Mouse (Mus musculus): Measurements from ENCODE around the gene Stau1. TPM values are rescaled to one million over a fixed set of nuclear protein-coding genes. Genes with fewer than 3 reads are reported as not detected.

The Stau1 gene
- polyA plus RNA-seq, 1 experiment from 2014 or later: 103 TPM

DNA sequence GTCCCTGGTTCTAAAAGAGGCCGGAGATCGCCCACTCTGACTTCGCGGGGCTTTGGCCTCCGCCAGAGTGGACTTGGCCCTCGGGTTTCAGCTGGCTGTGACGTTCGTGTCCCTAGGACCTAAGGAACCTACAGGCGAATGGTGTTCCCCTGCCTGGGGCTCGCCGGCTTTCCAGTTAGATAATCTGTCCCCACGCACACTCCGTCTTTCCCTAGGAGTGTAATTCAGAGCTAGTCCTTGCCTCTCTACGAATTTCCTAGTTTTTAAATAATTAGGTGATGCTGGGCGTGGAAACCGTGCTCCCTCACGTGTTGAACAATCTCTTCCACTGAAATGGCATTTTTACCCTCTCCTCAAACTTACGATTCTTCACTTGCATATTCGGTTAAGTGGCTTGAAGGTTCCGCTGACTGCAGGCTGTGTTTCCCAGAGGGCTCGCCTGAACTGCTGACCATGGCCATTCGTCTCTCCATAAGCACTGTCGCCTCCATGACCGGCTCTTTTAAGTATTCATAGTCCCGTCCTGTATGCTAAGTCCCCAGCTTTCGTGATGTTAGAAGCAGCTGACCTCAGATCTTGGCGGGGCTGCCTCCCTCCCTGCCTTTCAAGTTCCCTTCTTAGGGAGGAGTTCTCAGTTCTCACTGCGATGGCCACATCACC is 89.4 kb downstream of the Stau1 start:
- peak overlapping the region; percentile 93 for H3K9ac ChIP-seq
- no peaks in the 10 kb centered on the region for H3K27me3 ChIP-seq (ENCODE audit: control insufficient read depth, insufficient read depth, low read length)
- H3K4me1 ChIP-seq (replicated peaks; ENCODE audit: control insufficient read depth, insufficient read depth, low read length): peaks cover 16% of the 10 kb centered on the region
- H3K4me2 ChIP-seq (replicated peaks): peak overlapping the region; percentile 96
- peak; percentile 32 for DNase-seq (ENCODE audit: low spot score)
- peak overlapping the region; percentile 97 for H3K4me3 ChIP-seq (replicated peaks; ENCODE audit: low read length)
- ATAC-seq (ENCODE audit: low FRiP score): peak; percentile 23; the same call in 1 of the 2 replicates
- WGBS: under 1% methylated on average over 28 of the region's 28 CpGs
- peak overlapping the region; percentile 99 for H3K27ac ChIP-seq
- no peaks in the 10 kb centered on the region for H3K9me3 ChIP-seq (ENCODE audit: control insufficient read depth, low read length)
- H3K36me3 ChIP-seq (replicated peaks; ENCODE audit: control insufficient read depth, insufficient read depth): 0 out of 2 replicates have a peak, but pooled peaks cover 7% of the 10 kb centered on the region

DNA sequence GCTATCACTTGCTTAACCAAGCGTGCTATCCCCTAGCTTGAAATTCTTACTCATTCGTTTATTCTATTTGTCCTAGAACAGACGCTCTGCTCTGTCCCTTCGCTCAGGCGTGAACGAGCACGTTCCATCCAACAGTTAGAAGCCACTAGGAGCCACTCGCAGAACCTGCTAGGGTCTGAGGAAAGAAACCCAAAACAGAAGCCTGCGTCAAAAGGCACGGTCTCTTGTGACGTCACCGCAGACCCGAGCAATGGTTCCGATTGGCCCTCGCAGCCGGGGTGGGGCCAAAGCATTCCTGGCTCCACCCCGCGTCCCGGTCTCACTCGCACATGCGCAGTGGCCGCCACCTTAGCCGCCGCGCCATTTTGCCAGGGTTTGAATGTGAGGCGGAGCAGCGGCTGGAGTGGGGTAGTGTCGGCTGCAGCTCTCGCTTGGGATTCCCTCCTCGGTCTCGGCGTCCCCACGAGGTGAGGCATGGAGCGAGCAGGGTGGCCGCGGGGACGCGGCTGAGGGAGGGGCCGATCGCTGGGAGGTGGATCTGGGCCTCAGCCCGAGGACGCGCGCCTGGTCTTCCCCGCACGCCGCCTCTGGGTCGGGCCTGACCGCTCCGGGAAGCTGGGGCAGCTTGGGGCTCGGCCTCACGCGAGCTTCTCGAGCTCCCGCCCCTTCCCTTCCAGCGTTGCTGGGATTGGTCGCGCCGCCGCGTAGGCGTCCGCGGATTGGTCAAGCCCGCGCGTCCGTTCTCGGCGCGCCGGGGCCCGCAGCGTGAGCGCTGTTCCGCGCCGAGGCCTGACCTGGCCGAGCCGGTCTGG is 90.2 kb downstream of the Stau1 start, which contains the start of gene Cse1l:
TSS of gene Cse1l (plus strand) at position 330 of the 812 bp plus-strand sequence.
- Histone ChIP-seq H3K27me3 (ENCODE audit: control insufficient read depth, insufficient read depth, low read length) (no peaks in the 10 kb centered on the region), H3K27ac (peak within 1 kb of the TSS; percentile 99), H3K9me3 (ENCODE audit: control insufficient read depth, low read length) (no peaks in the 10 kb centered on the region), H3K4me3 (replicated peaks; ENCODE audit: low read length) (peak within 1 kb of the TSS; percentile 97), H3K4me1 (replicated peaks; ENCODE audit: control insufficient read depth, insufficient read depth, low read length) (peaks cover 16% of the 10 kb centered on the region), H3K9ac (peak within 1 kb of the TSS; percentile 93), H3K36me3 (replicated peaks; ENCODE audit: control insufficient read depth, insufficient read depth) (0 out of 2 replicates have a peak, but pooled peaks cover 7% of the 10 kb centered on the region), H3K4me2 (replicated peaks) (peak within 1 kb of the TSS; percentile 96)
- DNase-seq (ENCODE audit: low spot score): peak; percentile 99
- peak; percentile 95 for ATAC-seq (ENCODE audit: low FRiP score)
- WGBS: under 1% methylated on average over 71 of the region's 80 CpGs

DNA sequence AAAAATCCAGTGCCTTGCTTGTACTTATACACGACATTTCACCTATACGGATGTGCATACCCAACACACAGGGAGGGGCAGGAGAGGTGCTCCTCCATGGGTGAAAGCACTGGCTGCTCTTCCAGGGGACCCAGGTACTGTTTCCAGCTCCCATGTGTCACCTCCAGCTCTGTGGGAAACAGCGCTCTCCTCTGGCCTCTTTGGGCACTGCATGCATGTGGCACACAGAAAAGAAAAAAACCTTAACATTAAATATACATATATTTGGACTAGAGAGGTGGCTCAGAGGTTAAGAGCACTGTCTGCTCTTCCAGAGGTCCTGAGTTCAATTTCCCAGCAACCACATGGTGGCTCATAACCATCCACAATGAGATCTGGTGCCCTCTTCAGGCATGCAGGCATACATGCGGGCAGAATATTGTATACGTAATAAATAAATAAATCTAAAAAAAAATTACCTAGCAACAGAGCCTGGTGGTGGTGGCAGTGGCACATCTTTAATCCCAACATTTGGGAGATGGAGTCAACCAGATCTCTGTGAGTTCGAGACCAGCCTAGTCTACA is 92.3 kb downstream of the Stau1 start:
- WGBS: 89% methylated on average over 6 of the region's 6 CpGs
- H3K27ac ChIP-seq: no peak overlapping the region

DNA sequence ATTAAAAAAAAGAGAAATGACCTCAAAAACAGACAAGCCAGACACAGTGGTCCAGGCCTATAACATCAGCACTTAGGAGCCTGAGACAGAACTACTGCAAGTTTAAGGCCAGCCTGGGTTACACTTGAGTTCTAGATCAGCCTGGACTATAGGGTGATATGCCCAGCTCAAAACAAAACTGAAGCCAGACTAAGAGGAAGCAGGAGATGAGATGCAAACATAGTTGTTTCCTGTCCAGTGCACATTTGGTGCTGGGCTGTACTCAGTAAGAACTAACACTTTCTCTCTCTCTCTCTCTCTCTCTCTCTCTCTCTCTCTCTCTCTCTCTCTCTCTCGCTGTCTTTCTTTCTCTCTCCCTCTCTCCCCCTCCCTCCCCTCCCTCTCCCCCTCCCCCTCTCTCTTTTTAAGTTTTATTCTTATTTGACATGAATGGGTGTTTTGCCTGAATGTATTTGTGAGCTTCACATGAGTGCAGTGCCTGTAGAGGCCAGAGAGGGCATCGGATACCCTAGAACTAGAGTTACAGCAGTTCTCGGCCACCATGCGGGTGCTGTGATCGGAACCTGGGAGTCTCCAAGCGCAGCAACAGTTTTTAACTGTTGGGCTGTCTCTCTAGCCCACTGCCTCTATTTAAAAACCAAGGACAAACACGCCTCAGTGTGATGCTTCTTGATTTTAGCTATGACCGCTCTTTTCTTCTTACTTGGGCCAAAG is 95.2 kb downstream of the Stau1 start:
- no peak for ATAC-seq (ENCODE audit: low FRiP score)
- WGBS: 91% methylated on average over 8 of the region's 8 CpGs
- Histone ChIP-seq H3K4me1 (replicated peaks; ENCODE audit: control insufficient read depth, insufficient read depth, low read length) (peaks cover 4% of the 10 kb centered on the region), H3K9ac (no peak overlapping the region), H3K4me3 (replicated peaks; ENCODE audit: low read length) (no peak overlapping the region), H3K36me3 (replicated peaks; ENCODE audit: control insufficient read depth, insufficient read depth) (peaks cover 3% of the 10 kb centered on the region; the same call in 1 of the 2 replicates), H3K27me3 (ENCODE audit: control insufficient read depth, insufficient read depth, low read length) (no peaks in the 10 kb centered on the region), H3K9me3 (ENCODE audit: control insufficient read depth, low read length) (no peaks in the 10 kb centered on the region), H3K4me2 (replicated peaks) (no peak overlapping the region), H3K27ac (no peak overlapping the region)
- no peak for DNase-seq (ENCODE audit: low spot score)

More for the DNA sequence above, 92.3 kb downstream of the Stau1 start:
- Histone ChIP-seq H3K9me3 (ENCODE audit: control insufficient read depth, low read length) (no peaks in the 10 kb centered on the region), H3K9ac (no peak overlapping the region), H3K27me3 (ENCODE audit: control insufficient read depth, insufficient read depth, low read length) (no peaks in the 10 kb centered on the region), H3K4me1 (replicated peaks; ENCODE audit: control insufficient read depth, insufficient read depth, low read length) (peaks cover 16% of the 10 kb centered on the region), H3K36me3 (replicated peaks; ENCODE audit: control insufficient read depth, insufficient read depth) (no peaks in the 10 kb centered on the region), H3K4me3 (replicated peaks; ENCODE audit: low read length) (no peak overlapping the region), H3K4me2 (replicated peaks) (no peak overlapping the region)
- DNase-seq (ENCODE audit: low spot score): no peak
- ATAC-seq (ENCODE audit: low FRiP score): no peak

DNA sequence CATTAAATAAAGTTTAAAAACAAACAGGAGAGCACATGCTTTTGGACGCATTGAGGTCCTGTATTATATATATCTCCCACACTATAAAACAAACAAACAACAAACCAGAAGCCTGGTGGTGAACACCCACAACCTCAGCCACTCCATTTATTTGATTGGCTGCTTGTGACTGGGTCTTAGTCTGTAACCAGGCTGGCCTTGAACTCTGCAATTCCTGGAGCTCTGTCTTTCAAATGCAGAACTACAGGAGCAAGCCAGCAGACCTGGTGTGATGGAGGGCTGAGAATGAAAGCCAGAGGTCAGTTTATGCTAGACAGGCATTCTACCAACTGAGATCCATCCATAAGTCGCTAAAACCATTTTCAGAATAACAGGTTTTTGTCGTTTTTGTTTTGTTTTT is 96.4 kb downstream of the Stau1 start:
- peaks cover 12% of the 10 kb centered on the region for H3K36me3 ChIP-seq (replicated peaks; ENCODE audit: control insufficient read depth, insufficient read depth)
- ATAC-seq (ENCODE audit: low FRiP score) (no peak), DNase-seq (ENCODE audit: low spot score) (no peak)
- no peak overlapping the region for H3K27ac ChIP-seq
- no peaks in the 10 kb centered on the region for H3K9me3 ChIP-seq (ENCODE audit: control insufficient read depth, low read length)
- no peak overlapping the region for H3K4me3 ChIP-seq (replicated peaks; ENCODE audit: low read length)
- H3K27me3 ChIP-seq (ENCODE audit: control insufficient read depth, insufficient read depth, low read length): no peaks in the 10 kb centered on the region
- 71% methylated on average over 3 of the region's 3 CpGs for WGBS
- H3K4me2 ChIP-seq (replicated peaks): no peak overlapping the region
- H3K4me1 ChIP-seq (replicated peaks; ENCODE audit: control insufficient read depth, insufficient read depth, low read length): no peaks in the 10 kb centered on the region
- no peak overlapping the region for H3K9ac ChIP-seq

DNA sequence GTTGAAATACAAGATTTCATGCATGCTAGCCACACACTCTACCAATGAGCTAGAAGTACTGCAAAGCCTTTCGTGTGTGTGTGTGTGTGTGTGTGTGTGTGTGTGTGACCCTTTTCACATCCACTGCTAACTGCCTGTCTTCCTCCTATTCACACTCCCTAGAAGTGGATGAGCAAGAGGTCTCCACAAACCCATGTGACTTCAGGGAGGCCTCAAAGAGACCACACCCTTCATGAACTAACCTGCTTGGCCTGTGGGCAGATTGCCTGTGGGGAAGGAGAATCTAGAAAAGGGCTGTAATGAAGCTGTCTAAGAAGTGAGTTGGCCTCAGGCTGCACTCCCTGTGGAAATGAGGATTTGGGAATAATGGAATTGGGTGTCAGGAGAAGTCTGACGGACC is 96.9 kb downstream of the Stau1 start:
- ATAC-seq (ENCODE audit: low FRiP score) (no peak), DNase-seq (ENCODE audit: low spot score) (no peak)
- Histone ChIP-seq H3K9me3 (ENCODE audit: control insufficient read depth, low read length) (no peaks in the 10 kb centered on the region), H3K27me3 (ENCODE audit: control insufficient read depth, insufficient read depth, low read length) (no peaks in the 10 kb centered on the region), H3K9ac (no peak overlapping the region), H3K4me2 (replicated peaks) (no peak overlapping the region), H3K4me1 (replicated peaks; ENCODE audit: control insufficient read depth, insufficient read depth, low read length) (no peaks in the 10 kb centered on the region), H3K4me3 (replicated peaks; ENCODE audit: low read length) (no peak overlapping the region), H3K27ac (no peak overlapping the region), H3K36me3 (replicated peaks; ENCODE audit: control insufficient read depth, insufficient read depth) (peaks cover 18% of the 10 kb centered on the region)
- 83% methylated on average over 2 of the region's 2 CpGs for WGBS

Other genes starting within 250 kb of the Stau1 start
- gene Trp53rkb, start 203.8 kb downstream of the Stau1 start, polyA plus RNA-seq (2014; fragmentation: Nextera tagmentation; extraction: Ambion mirVana): 9.2 and 9.7 TPM in 2 replicates
- gene Arfgef2, start 190.7 kb downstream of the Stau1 start, polyA plus RNA-seq (2014; fragmentation: Nextera tagmentation; extraction: Ambion mirVana): 6.5 and 7.9 TPM in 2 replicates
- gene Cse1l, start 90.3 kb downstream of the Stau1 start, polyA plus RNA-seq (2014; fragmentation: Nextera tagmentation; extraction: Ambion mirVana): 112 and 133 TPM in 2 replicates
- 28.1 and 29.3 TPM in 2 replicates for gene Ddx27, start 18.9 kb upstream of the Stau1 start, polyA plus RNA-seq (2014; fragmentation: Nextera tagmentation; extraction: Ambion mirVana)
- 8.7 and 9.8 TPM in 2 replicates for gene Znfx1, start 66.7 kb upstream of the Stau1 start, polyA plus RNA-seq (2014; fragmentation: Nextera tagmentation; extraction: Ambion mirVana)
- 3.5 and 3.9 TPM in 2 replicates for gene Kcnb1, start 193.9 kb upstream of the Stau1 start, polyA plus RNA-seq (2014; fragmentation: Nextera tagmentation; extraction: Ambion mirVana)
- gene Ptgis, start 244.3 kb upstream of the Stau1 start, polyA plus RNA-seq (2014; fragmentation: Nextera tagmentation; extraction: Ambion mirVana): 3.8 and 4.9 TPM in 2 replicates